Mouse (Mus musculus) stomach, embryonic 14.5 days (tissue): Measurements from ENCODE around the gene Erlec1. TPM values are rescaled to one million over a fixed set of nuclear protein-coding genes. Genes with fewer than 3 reads are reported as not detected.
A peak's percentile ranks its signal among the peaks of the same experiment; 100 is the strongest.

Experiments
- ATAC-seq: fragments of 200-750 bp; cut with Nextera tagmentation; 2 replicates; pipeline ENCODE4 v1.8.0; 2017; ENCODE audit warnings: low read depth, moderate TSS enrichment; ENCODE audit not compliant: insufficient number of reproducible peaks, insufficient read depth, low FRiP score
- H3K27ac ChIP-seq: fragments of 300-500 bp; sonication (generic); 2 replicates; pipeline ENCODE4 v1.5.1; 2014; ENCODE audit warnings: mild to moderate bottlenecking, low read length, moderate library complexity, mixed read lengths
- H3K27me3 ChIP-seq: fragments of 300-500 bp; sonication (generic); 2 replicates; pipeline ENCODE4 v1.6.1; 2014; ENCODE audit warnings: low read length, control low read depth, mixed read lengths; ENCODE audit not compliant: control insufficient read depth, insufficient read depth
- H3K36me3 ChIP-seq: fragments of 300-500 bp; sonication (generic); 2 replicates; pipeline ENCODE4 v1.6.1; 2014; ENCODE audit warnings: mild to moderate bottlenecking, control low read depth, low read length, moderate library complexity, mixed read lengths; ENCODE audit not compliant: control insufficient read depth, insufficient read depth
- H3K4me1 ChIP-seq: fragments of 300-500 bp; sonication (generic); 2 replicates; pipeline ENCODE4 v1.6.1; 2014; ENCODE audit warnings: low read length, control low read depth, mixed read lengths; ENCODE audit not compliant: control insufficient read depth, insufficient read depth
- H3K4me2 ChIP-seq: fragments of 300-500 bp; sonication (generic); replicated peaks from 2 replicates; pipeline ENCODE4 v1.6.1; 2014; ENCODE audit warnings: low read depth, low read length, control low read depth
- H3K4me3 ChIP-seq: fragments of 300-500 bp; sonication (generic); 2 replicates; pipeline ENCODE4 v1.5.1; 2014; ENCODE audit warnings: low read depth, low read length, control low read depth
- H3K9ac ChIP-seq: fragments of 300-500 bp; sonication (generic); replicated peaks from 2 replicates; pipeline ENCODE4 v1.6.1; 2014; ENCODE audit warnings: low read depth, mild to moderate bottlenecking, control low read depth, low read length, moderate library complexity, mixed read lengths
- H3K9me3 ChIP-seq: fragments of 300-500 bp; sonication (generic); 2 replicates; pipeline ENCODE4 v1.6.1; 2016; ENCODE audit warnings: low read depth, low read length, control low read depth; ENCODE audit not compliant: control insufficient read depth
- WGBS: fragments of 180-500 bp; shearing (Covaris S2); extraction: QIAGEN DNeasy Blood & Tissue Kit; methylation state at CpG from one replicate; pipeline ENCODE4 v1.1.7; 2014; 5-methylcytosine and 5-hydroxymethylcytosine counted together
- polyA plus RNA-seq: library from polyadenylated mRNA; unstranded; fragments of >200 nt; fragmentation: Nextera tagmentation; extraction: Ambion mirVana; gene quantifications from 2 replicates; pipeline ENCODE4 v1.2.1, GENCODE M21; 2014

The Erlec1 gene
- polyA plus RNA-seq, 1 experiment from 2014 or later: 18.4 TPM

- no peak for ATAC-seq
- Histone ChIP-seq H3K9ac (no peak overlapping the region), H3K4me1 (no peaks in the 10 kb centered on the region), H3K27me3 (no peaks in the 10 kb centered on the region), H3K9me3 (no peaks in the 10 kb centered on the region), H3K36me3 (no peaks in the 10 kb centered on the region), H3K4me2 (no peak overlapping the region), H3K4me3 (no peak overlapping the region), H3K27ac (no peak overlapping the region)
Measured at GRCm38 (mm10) chr11:30899312-30899711, 54.8 kb downstream of the Erlec1 start.

GRCm38 (mm10) chr11:30896201-30896600 is 57.9 kb downstream of the Erlec1 start:
- Histone ChIP-seq H3K9me3 (no peaks in the 10 kb centered on the region), H3K9ac (no peak overlapping the region), H3K4me2 (no peak overlapping the region), H3K27ac (no peak overlapping the region), H3K36me3 (no peaks in the 10 kb centered on the region), H3K4me3 (no peak overlapping the region), H3K27me3 (no peaks in the 10 kb centered on the region), H3K4me1 (no peaks in the 10 kb centered on the region)
- ATAC-seq: no peak
- 85% methylated on average over 1 of the region's 1 CpGs for WGBS

GRCm38 (mm10) chr11:30888153-30888552 is 66.0 kb downstream of the Erlec1 start:
- no peak overlapping the region for H3K4me2 ChIP-seq
- WGBS: 79% methylated on average over 2 of the region's 2 CpGs
- no peak overlapping the region for H3K27ac ChIP-seq
- H3K4me3 ChIP-seq: no peak overlapping the region
- H3K4me1 ChIP-seq: no peaks in the 10 kb centered on the region
- no peak overlapping the region for H3K9ac ChIP-seq
- H3K27me3 ChIP-seq: no peaks in the 10 kb centered on the region
- no peaks in the 10 kb centered on the region for H3K36me3 ChIP-seq
- ATAC-seq: no peak
- H3K9me3 ChIP-seq: no peaks in the 10 kb centered on the region

GRCm38 (mm10) chr11:30885171-30885871 is 68.8 kb downstream of the Erlec1 start, which contains the start of the genes Gpr75 and Asb3:
Gene Gpr75 (plus strand): TSS chr11:30885358.
Gene Asb3 (plus strand): TSS chr11:30885416.
- 4% methylated on average over 41 of the region's 41 CpGs for WGBS
- no peaks in the 10 kb centered on the region for H3K36me3 ChIP-seq
- peak; percentile 92 for ATAC-seq
- H3K4me2 ChIP-seq: peak within 1 kb of the TSS; percentile 85
- peak within 1 kb of the TSS; percentile 28 for H3K9ac ChIP-seq
- H3K27me3 ChIP-seq: no peaks in the 10 kb centered on the region
- no peaks in the 10 kb centered on the region for H3K9me3 ChIP-seq
- no peaks in the 10 kb centered on the region for H3K4me1 ChIP-seq
- no peak within 1 kb of the TSS for H3K27ac ChIP-seq
- peak within 1 kb of the TSS; percentile 37 for H3K4me3 ChIP-seq

Other genes starting within 250 kb of the Erlec1 start
- gene Psme4, start 182.6 kb downstream of the Erlec1 start, polyA plus RNA-seq: 39.8 and 40.4 TPM in 2 replicates
- 0.25 and 0.59 TPM in 2 replicates for gene Gpr75, start 69.0 kb downstream of the Erlec1 start, polyA plus RNA-seq
- gene Asb3, start 68.9 kb downstream of the Erlec1 start, polyA plus RNA-seq: 35.8 and 36.5 TPM in 2 replicates
- 16.9 and 21.4 TPM in 2 replicates for gene Chac2, start 32.0 kb upstream of the Erlec1 start, polyA plus RNA-seq
- gene Gm17332, start 228.1 kb upstream of the Erlec1 start, polyA plus RNA-seq: not detected in 2 replicates